Comparison of ENCODE assay signal across 8 mouse cellular contexts in the genomic region with DNA sequence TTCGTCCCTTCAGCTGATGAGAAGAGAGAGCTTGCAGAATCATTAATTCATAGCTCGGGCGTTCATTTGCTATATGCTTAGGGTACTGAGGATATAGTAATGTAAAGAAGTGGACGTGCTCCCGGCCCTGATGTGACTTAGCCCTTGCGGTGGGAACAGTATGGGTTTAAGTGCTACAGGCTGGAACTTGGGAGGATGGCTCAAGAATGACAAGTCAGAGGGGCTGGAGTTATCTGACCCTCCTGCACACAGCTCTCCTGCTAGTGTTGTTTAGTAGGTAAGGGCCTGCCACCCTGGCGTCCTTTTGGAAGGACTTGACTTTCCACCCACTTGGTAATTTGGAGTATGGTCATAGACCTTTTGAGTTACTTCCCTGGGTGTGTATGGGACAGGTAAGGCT. TPM values are rescaled to one million over a fixed set of nuclear protein-coding genes. Genes with fewer than 3 reads are reported as not detected.
DNase-seq lines count a peak whose midpoint lies in the region; ATAC-seq and TF ChIP-seq lines count a peak whose summit lies in the region.

No protein-coding gene starts in this region.

- TF ChIP-seq POLR2A in cerebellum, adult 2 months (IDR thresholded peaks at IDR 0.05; ENCODE audit: borderline replicate concordance, insufficient read depth, low read length): no peak

- no peaks in the 10 kb centered on the region for H3K4me1 ChIP-seq in cerebellum, adult 2 months (ENCODE audit: control insufficient read depth, insufficient read depth, low read length)
- peaks cover 64% of the 10 kb centered on the region for H3K4me1 ChIP-seq in liver, embryonic 12.5 days

- H3K27me3 ChIP-seq in cerebellum, adult 2 months (ENCODE audit: control insufficient read depth, insufficient read depth, low read length): no peaks in the 10 kb centered on the region
- no peaks in the 10 kb centered on the region for H3K27me3 ChIP-seq in liver, embryonic 12.5 days (replicated peaks)

- no peak for TF ChIP-seq CTCF in cerebellum, adult 2 months (IDR thresholded peaks at IDR 0.05; ENCODE audit: borderline replicate concordance, insufficient read depth, low read depth, low read length)

- no peaks in the 10 kb centered on the region for H3K9me3 ChIP-seq in liver, embryonic 12.5 days (replicated peaks)

- no peak for ATAC-seq in liver, embryonic 12.5 days

- peak in 1 of 2 experiments; percentile 8 for DNase-seq in cerebellum, adult 2 months
- DNase-seq in cerebellum, adult 8-10 months: no peak
- DNase-seq in thymus, postnatal 0 days (ENCODE audit: low spot score): peak; percentile 7
- no peak for DNase-seq in thymus, postnatal 36 days
- DNase-seq in cerebellum, adult 9-11 months: no peak
- no peak for DNase-seq in left cerebral cortex, adult 18-20 months (ENCODE audit: low spot score in 2 of 2)
- DNase-seq in right cerebral cortex, postnatal 4 days: no peak

- peak overlapping the region; percentile 93 for H3K4me3 ChIP-seq in cerebellum, adult 2 months (replicated peaks; ENCODE audit: insufficient read depth, low read depth, low read length)
- peak overlapping the region; percentile 92 for H3K4me3 ChIP-seq in liver, embryonic 12.5 days

- no peak overlapping the region for H3K27ac ChIP-seq in cerebellum, adult 2 months (ENCODE audit: insufficient read depth, low read length)
- peak overlapping the region; percentile 97 for H3K27ac ChIP-seq in liver, embryonic 12.5 days

- H3K4me2 ChIP-seq in liver, embryonic 12.5 days: peak overlapping the region; percentile 89

- WGBS in cerebellum, adult 2 months: 27% methylated on average over 7 of the region's 7 CpGs
- 8% methylated on average over 7 of the region's 7 CpGs for WGBS in liver, embryonic 12.5 days (ENCODE audit: insufficient replicate concordance)

- H3K9ac ChIP-seq in liver, embryonic 12.5 days: peak overlapping the region; percentile 94

- peaks cover 7% of the 10 kb centered on the region; the same call in 1 of the 2 replicates for H3K36me3 ChIP-seq in liver, embryonic 12.5 days

RNA-seq across cellular contexts. Expression of a gene that starts 0.9 kb away (rescaled TPM):
- 69.7 and 78.5 TPM in 2 replicates for polyA plus RNA-seq in cerebellum, adult 2 months (2012; rRNA removed)
- polyA plus RNA-seq in thymus, postnatal 0 days (2015; fragmentation: Nextera tagmentation; extraction: Ambion mirVana): 103 and 109 TPM in 2 replicates
- 289 and 291 TPM in 2 replicates for polyA plus RNA-seq in liver, embryonic 12.5 days (2016; fragmentation: Nextera tagmentation; extraction: Ambion mirVana)
- 10 to 100 TPM; 96.8 to 97.3 TPM for total RNA-seq in left cerebral cortex, adult 18-20 months (2021)

RNA-seq across cellular contexts. Expression of a gene that starts 18.7 kb away (rescaled TPM):
- not detected in 2 replicates for polyA plus RNA-seq in cerebellum, adult 2 months (2012; rRNA removed)
- not detected in 2 replicates for polyA plus RNA-seq in thymus, postnatal 0 days (2015; fragmentation: Nextera tagmentation; extraction: Ambion mirVana)
- polyA plus RNA-seq in liver, embryonic 12.5 days (2016; fragmentation: Nextera tagmentation; extraction: Ambion mirVana): 0.36 and 0.50 TPM in 2 replicates
- not detected for total RNA-seq in left cerebral cortex, adult 18-20 months (2021)

RNA-seq across cellular contexts. Expression of a gene that starts 41.1 kb away (rescaled TPM):
- polyA plus RNA-seq in cerebellum, adult 2 months (2012; rRNA removed): 178 and 182 TPM in 2 replicates
- polyA plus RNA-seq in thymus, postnatal 0 days (2015; fragmentation: Nextera tagmentation; extraction: Ambion mirVana): 402 and 405 TPM in 2 replicates
- 280 and 286 TPM in 2 replicates for polyA plus RNA-seq in liver, embryonic 12.5 days (2016; fragmentation: Nextera tagmentation; extraction: Ambion mirVana)
- total RNA-seq in left cerebral cortex, adult 18-20 months (2021): 10 to 100 TPM; 64.1 to 75.7 TPM

RNA-seq across cellular contexts. Expression of a gene that starts 41.2 kb away (rescaled TPM):
- polyA plus RNA-seq in cerebellum, adult 2 months (2012; rRNA removed): 16.1 and 16.5 TPM in 2 replicates
- polyA plus RNA-seq in thymus, postnatal 0 days (2015; fragmentation: Nextera tagmentation; extraction: Ambion mirVana): 41.3 and 41.4 TPM in 2 replicates
- 22.7 and 26.1 TPM in 2 replicates for polyA plus RNA-seq in liver, embryonic 12.5 days (2016; fragmentation: Nextera tagmentation; extraction: Ambion mirVana)
- total RNA-seq in left cerebral cortex, adult 18-20 months (2021): 10 to 100 TPM; 37.4 to 44.3 TPM
